Mouse (Mus musculus): ENCODE measurements around the gene Trf.
A peak's percentile ranks its signal among the peaks of the same experiment; 100 is the strongest.
"Not testable (repeated sequence)": the region's sequence is repeated elsewhere in the genome, so short reads cannot be mapped to it uniquely, and the experiment has no call there.

The Trf gene

GRCm38 (mm10) chr9:103224721-103225120 lies 5.5 kb downstream of the Trf start:
- no peak for DNase-seq (ENCODE audit: low spot score)

DNA sequence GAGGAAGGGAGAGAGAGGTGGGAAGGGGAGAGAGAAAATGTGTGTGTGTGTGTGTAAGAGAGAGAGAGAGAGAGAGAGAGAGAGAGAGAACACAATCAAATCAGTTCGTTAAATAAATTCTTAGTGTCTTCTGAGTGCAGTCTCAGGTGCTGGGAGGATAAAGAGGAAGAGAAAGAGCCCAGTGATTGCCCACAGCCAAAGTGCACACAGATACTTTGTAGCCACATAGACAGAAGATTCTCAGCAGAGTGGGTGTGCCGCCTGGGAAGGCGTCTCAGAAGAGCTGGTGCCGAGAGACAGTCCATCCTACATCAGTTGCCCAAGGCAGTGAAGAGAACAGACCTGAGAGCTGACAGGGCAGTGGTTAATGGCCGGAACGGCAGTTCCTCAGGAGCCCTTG lies 16.0 kb downstream of the Trf start:
- no peak for DNase-seq (ENCODE audit: low spot score)

GRCm38 (mm10) chr9:103213631-103214030 lies 16.6 kb downstream of the Trf start:
- DNase-seq (ENCODE audit: low spot score) = no peak

GRCm38 (mm10) chr9:103212654-103213420 lies 17.4 kb downstream of the Trf start:
- DNase-seq (ENCODE audit: low spot score) = no peak

DNA sequence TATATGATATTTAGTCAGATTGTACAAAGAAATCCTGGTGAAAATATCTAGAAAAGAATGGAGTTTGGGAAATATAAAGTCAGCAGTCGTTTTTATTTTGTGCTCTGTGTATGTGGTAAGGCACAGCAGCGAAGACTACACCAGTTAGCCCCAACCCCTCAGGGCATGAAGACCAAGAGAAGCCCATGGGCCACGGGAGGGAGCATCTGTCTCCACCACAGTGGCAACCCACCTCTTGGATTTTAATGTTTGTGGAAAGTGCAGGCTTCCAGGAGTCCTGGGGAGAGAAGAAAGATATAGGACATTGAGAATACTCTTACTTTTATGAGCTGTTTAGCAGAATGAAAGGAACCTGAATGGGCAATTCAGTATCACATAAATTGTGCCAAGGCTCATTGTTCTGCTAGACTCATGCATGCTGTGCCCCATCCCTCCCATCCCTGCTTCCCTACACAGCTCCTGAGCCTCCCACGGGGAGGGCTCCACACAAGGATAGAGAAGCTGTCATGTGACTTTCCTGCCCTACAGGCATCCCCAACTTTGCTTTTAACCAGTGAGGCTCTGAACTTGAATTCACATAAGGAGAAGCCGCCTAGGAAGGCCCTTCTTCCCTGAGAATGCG lies 21.3 kb downstream of the Trf start:
- DNase-seq (ENCODE audit: low spot score) = no peak

DNA sequence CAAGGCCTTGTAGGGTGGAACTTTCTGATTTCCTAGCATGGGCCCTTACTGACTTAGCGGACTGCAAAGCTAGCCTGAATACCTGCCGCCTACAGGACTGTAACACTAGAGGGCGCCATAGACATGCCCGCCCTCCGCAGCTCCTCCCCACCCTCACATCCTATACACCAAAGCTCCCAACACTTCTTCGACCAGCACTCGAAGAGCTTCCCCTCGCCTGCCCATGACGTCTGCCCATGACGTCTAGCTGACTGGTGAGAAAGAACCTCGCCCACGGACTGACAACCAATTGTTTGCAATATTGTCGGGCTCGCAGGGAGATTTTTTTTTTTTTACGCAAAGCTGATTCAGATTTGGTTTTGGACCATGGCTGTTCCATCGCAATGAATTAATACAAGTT lies 22.4 kb downstream of the Trf start:
- peak; percentile 63 for DNase-seq (ENCODE audit: low spot score)

GRCm38 (mm10) chr9:103205786-103206185 lies 24.5 kb downstream of the Trf start:
- no peak for DNase-seq (ENCODE audit: low spot score)

- DNase-seq (ENCODE audit: low spot score) = peak; percentile 95
Measured at GRCm38 (mm10) chr9:103201561-103202260, 28.5 kb downstream of the Trf start, which contains the start of gene Srprb. Srprb (minus strand) TSS chr9:103202137.

DNA sequence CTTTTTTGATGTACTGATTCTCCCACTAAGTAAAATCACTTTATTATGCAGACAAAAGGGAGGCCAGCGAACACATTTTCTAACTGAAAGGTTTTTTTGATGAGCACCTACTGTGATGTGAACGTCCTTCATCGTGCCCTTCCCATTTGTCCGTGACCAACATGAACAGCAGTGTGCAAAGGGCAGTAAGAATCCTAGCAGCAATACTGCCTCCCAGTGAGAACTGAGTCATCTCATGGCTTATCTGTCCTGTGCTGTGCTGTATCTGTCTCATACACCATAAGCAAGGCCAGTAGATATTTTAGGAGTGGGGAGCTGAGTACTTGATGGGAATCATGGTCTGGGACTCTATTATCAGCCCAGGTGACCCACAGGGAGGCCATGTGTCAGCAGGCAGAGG lies 41.8 kb downstream of the Trf start:
- DNase-seq (ENCODE audit: low spot score) = no peak

- no peak for DNase-seq (ENCODE audit: low spot score)
Measured at GRCm38 (mm10) chr9:103186747-103187146, 43.5 kb downstream of the Trf start.

DNA sequence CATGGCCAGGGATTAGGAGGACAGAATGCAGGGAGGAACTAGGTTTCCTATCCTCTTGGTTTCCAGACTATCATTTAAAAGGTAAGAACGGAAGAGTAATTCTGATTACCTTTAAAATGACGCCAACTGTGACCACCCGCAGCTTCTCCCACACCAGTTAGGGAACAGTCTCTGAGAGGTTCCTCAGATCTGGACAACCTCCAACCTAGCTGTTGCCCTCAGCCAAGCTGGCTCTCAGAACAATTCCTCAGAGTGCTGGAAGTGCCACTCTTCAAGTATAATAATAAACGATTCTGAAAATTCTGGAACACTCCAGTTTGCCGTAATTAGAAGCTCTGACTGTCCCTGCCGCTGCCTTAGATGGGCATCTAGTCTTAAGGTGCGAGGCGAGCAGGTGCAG lies 44.3 kb downstream of the Trf start:
- DNase-seq (ENCODE audit: low spot score) = no peak

GRCm38 (mm10) chr9:103184855-103185254 lies 45.4 kb downstream of the Trf start:
- no peak for DNase-seq (ENCODE audit: low spot score)

GRCm38 (mm10) chr9:103181886-103182285 lies 48.4 kb downstream of the Trf start:
- DNase-seq (ENCODE audit: low spot score) = no peak

DNA sequence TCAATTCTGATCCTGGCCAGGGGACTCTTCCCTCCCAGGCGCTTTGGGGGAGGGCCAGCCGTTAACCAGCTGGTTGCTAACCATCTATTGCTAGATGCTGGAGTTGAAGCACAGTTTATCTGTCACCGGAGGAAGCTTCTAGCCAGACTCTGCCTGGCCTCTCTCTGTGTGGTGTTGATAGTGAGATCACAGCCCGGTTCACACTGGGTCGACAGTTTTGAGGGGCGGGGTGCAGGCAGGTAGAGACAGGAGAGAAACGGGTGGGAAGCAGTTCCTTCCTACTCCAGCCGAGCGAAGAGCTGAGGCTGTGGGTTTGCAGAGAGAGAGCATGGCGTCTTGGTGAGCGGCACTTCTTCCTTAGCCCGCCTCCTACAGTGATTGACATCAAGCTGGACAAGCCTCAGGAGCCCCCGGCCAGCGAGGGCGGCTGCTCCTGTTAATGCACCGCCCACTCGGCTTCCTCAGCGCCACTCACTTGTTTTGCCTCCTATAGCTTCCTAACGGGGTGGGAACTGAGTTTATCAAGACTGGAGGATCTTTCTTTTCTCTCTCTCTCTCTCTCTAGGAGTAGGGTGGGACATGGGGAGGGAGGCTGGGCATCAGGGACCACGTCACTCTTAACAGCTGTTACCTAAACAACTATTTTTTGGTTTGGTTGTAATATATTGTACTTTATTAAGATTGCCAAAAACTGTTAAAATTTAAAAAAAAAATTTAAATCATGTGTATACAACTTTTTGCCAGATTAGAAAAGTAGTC lies 49.3 kb downstream of the Trf start:
- DNase-seq (ENCODE audit: low spot score) = peak; percentile 79

- peak; percentile 71 for DNase-seq (ENCODE audit: low spot score)
Measured at GRCm38 (mm10) chr9:103180303-103180702, 49.9 kb downstream of the Trf start.

GRCm38 (mm10) chr9:103175692-103176091 lies 54.6 kb downstream of the Trf start:
- DNase-seq (ENCODE audit: low spot score) = no peak

- peak; percentile 29 for DNase-seq (ENCODE audit: low spot score)
Measured at GRCm38 (mm10) chr9:103174771-103175519, 55.3 kb downstream of the Trf start.

- DNase-seq (ENCODE audit: low spot score) = no peak
Measured at GRCm38 (mm10) chr9:103168771-103169170, 61.5 kb downstream of the Trf start.

- no peak for DNase-seq (ENCODE audit: low spot score)
Measured at GRCm38 (mm10) chr9:103168046-103168445, 62.2 kb downstream of the Trf start.

- DNase-seq (ENCODE audit: low spot score) = no peak
Measured at GRCm38 (mm10) chr9:103163806-103164205, 66.4 kb downstream of the Trf start.

GRCm38 (mm10) chr9:103155158-103155557 lies 75.1 kb downstream of the Trf start:
- DNase-seq (ENCODE audit: low spot score) = not testable (repeated sequence)

- DNase-seq (ENCODE audit: low spot score) = no peak
Measured at GRCm38 (mm10) chr9:103154568-103154967, 75.7 kb downstream of the Trf start.

All from urinary bladder, postnatal 14 days (tissue).